Mouse (Mus musculus) embryo, embryonic 11 days (tissue): Measurements from ENCODE around the gene Gm9833.

ENCODE experiments used
- DNase-seq: peaks from one replicate; pipeline ENCODE4 v3.0.0-alpha.2; 2015

Gene Gm9833

DNA sequence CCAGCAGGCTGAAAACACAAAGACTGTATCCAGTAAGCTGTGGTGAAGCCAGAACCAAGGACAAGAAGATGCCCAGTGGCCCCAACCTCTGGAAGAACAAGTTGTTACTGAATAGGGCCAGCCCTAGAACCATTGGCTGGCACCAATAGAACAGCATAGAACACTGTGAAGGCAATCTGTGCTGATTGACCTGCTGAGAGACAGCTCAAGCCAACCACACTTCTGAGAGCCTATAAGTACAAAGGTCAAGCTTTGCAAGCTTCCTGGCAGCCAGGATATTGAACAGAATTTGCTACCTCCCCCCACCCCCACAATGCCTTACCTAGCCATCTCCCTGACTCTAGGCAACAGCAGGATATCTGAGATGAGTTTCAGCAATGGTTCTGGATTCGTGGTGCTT is 35.7 kb downstream of the Gm9833 start:
- DNase-seq, result no peak

DNA sequence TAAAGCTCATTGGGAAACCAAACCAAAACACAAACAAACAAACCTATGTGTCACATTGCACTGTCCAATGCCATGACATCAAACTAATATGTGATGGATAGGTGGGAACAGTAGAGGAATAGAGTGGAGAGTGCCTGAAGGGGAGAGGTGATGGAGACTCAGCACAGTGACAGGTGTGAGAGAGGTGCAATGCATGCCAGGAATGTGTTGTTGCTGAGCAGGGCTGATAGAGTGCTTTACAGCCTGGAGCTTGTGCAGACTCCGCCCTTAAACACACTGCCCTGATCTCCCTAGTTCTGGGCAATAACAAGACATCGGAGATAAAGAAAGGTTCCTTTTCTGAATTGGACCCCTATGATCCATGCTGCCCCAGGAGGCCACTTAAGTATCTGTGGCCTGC is 36.2 kb downstream of the Gm9833 start:
- DNase-seq, result no peak

DNA sequence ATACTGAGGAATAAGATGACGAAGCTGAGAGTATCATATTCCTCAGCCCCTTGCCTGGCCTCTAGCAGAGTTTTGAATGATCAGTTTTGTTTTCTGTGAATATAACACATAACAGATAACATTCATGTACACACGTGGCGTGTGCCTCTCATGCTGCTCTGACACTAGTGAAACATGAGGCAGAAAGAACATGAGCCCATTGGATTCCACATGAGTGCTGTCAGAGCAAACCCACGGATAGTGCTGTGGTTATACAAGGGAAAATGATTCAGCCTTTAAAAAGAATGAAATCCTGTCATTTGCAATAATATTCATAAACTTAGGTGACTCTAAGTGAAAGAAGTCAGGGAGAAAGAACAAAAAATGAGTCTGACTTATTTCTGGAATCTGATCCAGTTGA is 37.4 kb downstream of the Gm9833 start:
- DNase-seq, result no peak

DNA sequence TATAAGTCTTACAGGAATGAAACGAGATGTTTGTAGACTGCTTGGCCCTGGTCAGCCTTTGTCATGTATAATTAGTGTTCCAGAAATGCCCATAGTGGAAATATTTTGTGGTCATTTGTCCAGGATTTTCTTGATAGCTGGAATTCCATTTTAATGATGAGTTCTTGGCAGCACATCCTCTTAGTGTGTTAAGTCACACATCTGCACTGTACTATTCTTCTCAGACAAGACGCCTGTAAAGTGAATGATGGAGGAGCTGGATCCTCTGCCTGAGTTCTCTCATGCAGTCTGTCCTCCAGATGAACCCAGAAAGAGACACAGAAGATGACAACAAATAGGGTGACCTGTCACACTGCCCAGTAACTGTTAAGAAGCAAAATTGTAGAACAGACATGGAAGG is 38.1 kb downstream of the Gm9833 start:
- DNase-seq, result no peak

DNA sequence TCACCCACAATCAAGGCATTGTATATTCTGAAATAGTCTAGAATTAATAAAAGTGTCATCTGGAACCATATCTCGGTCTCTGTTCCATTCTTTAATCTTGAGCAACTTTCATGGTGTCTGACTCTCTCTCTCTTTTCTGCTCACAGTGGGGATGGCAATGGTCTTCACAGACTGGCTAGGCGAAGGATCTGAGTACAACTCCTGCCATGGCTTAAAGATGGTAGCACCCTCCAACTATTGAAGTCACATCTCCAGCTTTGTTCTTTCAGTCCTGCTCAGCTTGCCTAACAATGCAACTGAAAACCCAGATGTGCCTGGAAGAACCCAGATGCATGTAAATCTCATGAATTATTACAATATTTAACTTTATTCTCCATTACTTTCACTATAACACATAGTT is 38.6 kb downstream of the Gm9833 start:
- DNase-seq, result no peak

DNA sequence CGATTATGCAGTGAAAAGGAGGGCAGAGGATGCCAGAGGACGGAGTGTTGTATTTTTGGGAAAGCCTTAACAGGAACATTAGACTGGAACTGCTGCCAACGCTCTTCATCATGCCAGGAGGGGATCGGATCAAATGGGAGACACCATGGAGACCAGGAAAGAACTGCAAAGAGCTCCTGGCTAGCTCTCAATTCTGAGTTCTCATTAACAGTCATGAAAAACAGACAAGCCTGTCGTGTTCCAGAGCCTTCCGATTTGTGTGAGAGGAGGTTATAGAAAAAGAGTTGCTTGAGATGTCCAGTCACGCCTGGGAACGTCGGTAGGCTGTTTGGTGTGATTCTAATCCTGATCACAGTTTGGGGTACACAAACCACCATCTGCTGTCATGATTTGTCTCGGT is 39.0 kb downstream of the Gm9833 start:
- DNase-seq, result no peak

DNA sequence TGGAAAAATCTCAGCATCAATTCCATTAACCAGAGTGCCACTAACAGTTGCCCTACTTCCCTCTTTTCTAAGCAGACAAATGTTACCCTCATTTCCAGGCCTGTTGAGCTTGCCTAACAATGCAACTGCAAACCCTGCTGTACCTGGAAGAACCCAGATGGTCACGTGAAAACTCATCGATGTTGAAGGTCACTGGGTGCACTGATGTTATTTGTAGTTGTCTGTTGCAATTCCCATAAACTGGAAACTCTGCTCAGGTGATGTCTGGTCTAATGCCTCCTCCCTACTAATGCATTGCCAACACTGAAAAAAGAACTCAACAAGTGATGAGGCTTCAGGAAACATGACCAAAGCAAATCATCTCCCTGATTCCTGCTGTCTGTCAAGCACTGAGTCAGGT is 39.6 kb downstream of the Gm9833 start:
- no peak for DNase-seq
